Mouse (Mus musculus) hindbrain, postnatal 0 days (tissue): ENCODE measurements around the gene Adprhl1. TPM values are rescaled to one million over a fixed set of nuclear protein-coding genes. Genes with fewer than 3 reads are reported as not detected.

Experiments used
- ATAC-seq: fragments of 200-750 bp; cut with Nextera tagmentation; 2 replicates; pipeline ENCODE4 v1.8.0; 2017; ENCODE audit warnings: mild to moderate bottlenecking, moderate TSS enrichment, moderate library complexity
- DNase-seq: peaks from one replicate; pipeline ENCODE4 v3.0.0-alpha.2; 2015; ENCODE audit warnings: low spot score
- H3K27ac ChIP-seq: fragments of 300-500 bp; sonication (generic); 2 replicates; pipeline ENCODE4 v1.5.1; 2014; ENCODE audit warnings: mild to moderate bottlenecking
- H3K27me3 ChIP-seq: fragments of 300-500 bp; sonication (generic); 2 replicates; pipeline ENCODE4 v1.6.1; 2014; ENCODE audit warnings: low read length, mixed read lengths; ENCODE audit not compliant: insufficient read depth
- H3K36me3 ChIP-seq: fragments of 300-500 bp; sonication (generic); 2 replicates; pipeline ENCODE4 v1.6.1; 2014; ENCODE audit warnings: low read length, mixed read lengths; ENCODE audit not compliant: insufficient read depth
- H3K4me1 ChIP-seq: fragments of 300-500 bp; sonication (generic); 2 replicates; pipeline ENCODE4 v1.6.1; 2014; ENCODE audit warnings: antibody characterized with exemption, low read length, mixed read lengths; ENCODE audit not compliant: insufficient read depth
- H3K4me2 ChIP-seq: fragments of 300-500 bp; sonication (generic); 2 replicates; pipeline ENCODE4 v1.6.1; 2014; ENCODE audit warnings: low read depth, mild to moderate bottlenecking, low read length, moderate library complexity, mixed read lengths
- H3K4me3 ChIP-seq: fragments of 300-500 bp; sonication (generic); 2 replicates; pipeline ENCODE4 v1.5.1; 2014; ENCODE audit warnings: low read length
- H3K9ac ChIP-seq: fragments of 300-500 bp; sonication (generic); replicated peaks from 2 replicates; pipeline ENCODE4 v1.6.1; 2014; ENCODE audit warnings: mild to moderate bottlenecking, low read length, moderate library complexity, mixed read lengths
- H3K9me3 ChIP-seq: fragments of 300-500 bp; sonication (generic); 2 replicates; pipeline ENCODE4 v1.6.1; 2016; ENCODE audit warnings: low read length, mixed read lengths
- CTCF ChIP-seq: IDR thresholded peaks from 2 replicates; pipeline ENCODE4 v1.5.1; 2016; ENCODE audit warnings: antibody characterized with exemption, control low read depth, low read depth
- WGBS: fragments of 180-500 bp; shearing (Covaris S2); extraction: QIAGEN DNeasy Blood & Tissue Kit; methylation state at CpG from one replicate; pipeline ENCODE4 v1.1.7; 2014; 5-methylcytosine and 5-hydroxymethylcytosine counted together
- polyA plus RNA-seq: library from polyadenylated mRNA; unstranded; fragments of >200 nt; fragmentation: Nextera tagmentation; extraction: Ambion mirVana; gene quantifications from 2 replicates; pipeline ENCODE4 v1.2.1, GENCODE M21; 2015
- total RNA-seq: library from RNA; depleted of rRNA; stranded (reverse); fragments of >200 nt; gene quantifications from 2 replicates; pipeline ENCODE4 v1.2.3, GENCODE M21; 2014

Gene Adprhl1
- total and polyA plus RNA-seq, 2 experiments from 2014 or later: 0.14 TPM; not detected in 1

- Histone ChIP-seq H3K27me3 (no peaks in the 10 kb centered on the region), H3K9ac (no peak overlapping the region), H3K4me3 (no peak overlapping the region), H3K4me2 (no peak overlapping the region), H3K9me3 (no peaks in the 10 kb centered on the region), H3K27ac (no peak overlapping the region), H3K36me3 (peaks cover 22% of the 10 kb centered on the region; the same call in 1 of the 2 replicates), H3K4me1 (no peaks in the 10 kb centered on the region)
- DNase-seq (no peak), ATAC-seq (no peak)
- 66% methylated on average over 3 of the region's 3 CpGs for WGBS
- no peak for TF ChIP-seq CTCF
These were observed 9.4 kb upstream of the Adprhl1 start for GRCm38 (mm10) chr8:13263376-13263775.

GRCm38 (mm10) chr8:13253413-13253812 is 549 bp downstream of the Adprhl1 start:
- no peak for TF ChIP-seq CTCF
- Histone ChIP-seq H3K9ac (no peak overlapping the region), H3K9me3 (no peaks in the 10 kb centered on the region), H3K27me3 (no peaks in the 10 kb centered on the region), H3K4me3 (no peak overlapping the region), H3K4me1 (0 out of 2 replicates have a peak, but pooled peaks cover 3% of the 10 kb centered on the region), H3K27ac (no peak overlapping the region), H3K36me3 (peaks cover 22% of the 10 kb centered on the region; the same call in 1 of the 2 replicates), H3K4me2 (no peak overlapping the region)
- DNase-seq: no peak
- ATAC-seq: no peak
- 85% methylated on average over 5 of the region's 5 CpGs for WGBS

- H3K4me2 ChIP-seq: no peak overlapping the region
- no peaks in the 10 kb centered on the region for H3K27me3 ChIP-seq
- 90% methylated on average over 13 of the region's 13 CpGs for WGBS
- no peaks in the 10 kb centered on the region for H3K9me3 ChIP-seq
- ATAC-seq (no peak), DNase-seq (no peak)
- H3K4me3 ChIP-seq: no peak overlapping the region
- no peak for TF ChIP-seq CTCF
- H3K4me1 ChIP-seq: 0 out of 2 replicates have a peak, but pooled peaks cover 3% of the 10 kb centered on the region
- peaks cover 22% of the 10 kb centered on the region; the same call in 1 of the 2 replicates for H3K36me3 ChIP-seq
- H3K27ac ChIP-seq: no peak overlapping the region
- H3K9ac ChIP-seq: no peak overlapping the region
These were observed 1.1 kb downstream of the Adprhl1 start for GRCm38 (mm10) chr8:13252837-13253236.

GRCm38 (mm10) chr8:13244343-13244880 is 9.6 kb downstream of the Adprhl1 start:
- no peaks in the 10 kb centered on the region for H3K36me3 ChIP-seq
- TF ChIP-seq CTCF: no peak
- H3K27me3 ChIP-seq: no peaks in the 10 kb centered on the region
- H3K4me3 ChIP-seq: no peak overlapping the region
- no peak overlapping the region for H3K4me2 ChIP-seq
- H3K27ac ChIP-seq: no peak overlapping the region
- H3K9me3 ChIP-seq: no peaks in the 10 kb centered on the region
- 88% methylated on average over 11 of the region's 11 CpGs for WGBS
- no peak for ATAC-seq
- H3K4me1 ChIP-seq: no peaks in the 10 kb centered on the region
- H3K9ac ChIP-seq: no peak overlapping the region
- no peak for DNase-seq

- no peak for TF ChIP-seq CTCF
- Histone ChIP-seq H3K4me1 (no peaks in the 10 kb centered on the region), H3K9me3 (no peaks in the 10 kb centered on the region), H3K4me3 (no peak overlapping the region), H3K4me2 (no peak overlapping the region), H3K36me3 (no peaks in the 10 kb centered on the region), H3K9ac (no peak overlapping the region), H3K27ac (no peak overlapping the region), H3K27me3 (no peaks in the 10 kb centered on the region)
- DNase-seq (no peak), ATAC-seq (no peak)
- WGBS: 77% methylated on average over 10 of the region's 10 CpGs
These were observed 10.7 kb downstream of the Adprhl1 start for GRCm38 (mm10) chr8:13242985-13243870.

- H3K4me2 ChIP-seq: no peak overlapping the region
- 70% methylated on average over 7 of the region's 7 CpGs for WGBS
- H3K9ac ChIP-seq: no peak overlapping the region
- H3K4me3 ChIP-seq: no peak overlapping the region
- no peak overlapping the region for H3K27ac ChIP-seq
- DNase-seq: no peak
- no peak for ATAC-seq
- H3K36me3 ChIP-seq: no peaks in the 10 kb centered on the region
- TF ChIP-seq CTCF: no peak
- H3K27me3 ChIP-seq: no peaks in the 10 kb centered on the region
- H3K9me3 ChIP-seq: no peaks in the 10 kb centered on the region
- H3K4me1 ChIP-seq: no peaks in the 10 kb centered on the region
These were observed 13.3 kb downstream of the Adprhl1 start for GRCm38 (mm10) chr8:13240691-13241090.

GRCm38 (mm10) chr8:13240055-13240454 is 13.9 kb downstream of the Adprhl1 start:
- H3K9ac ChIP-seq: no peak overlapping the region
- no peaks in the 10 kb centered on the region for H3K9me3 ChIP-seq
- H3K27me3 ChIP-seq: no peaks in the 10 kb centered on the region
- H3K4me3 ChIP-seq: no peak overlapping the region
- 91% methylated on average over 9 of the region's 9 CpGs for WGBS
- no peak for TF ChIP-seq CTCF
- H3K27ac ChIP-seq: no peak overlapping the region
- ATAC-seq (no peak), DNase-seq (no peak)
- no peaks in the 10 kb centered on the region for H3K36me3 ChIP-seq
- H3K4me1 ChIP-seq: no peaks in the 10 kb centered on the region
- H3K4me2 ChIP-seq: no peak overlapping the region
